Comparison of ENCODE assay signal across 22 mouse cellular contexts in genomic region chr6:117190453-117190852, GRCm38 (mm10). TPM values are rescaled to one million over a fixed set of nuclear protein-coding genes. Genes with fewer than 3 reads are reported as not detected.
DNase-seq lines count a peak whose midpoint lies in the region; ATAC-seq lines count a peak whose summit lies in the region.
"Had no signal": no experiment of that assay in that cellular context is flagged by ENCODE, and none has a peak within 500 bp of the region (broad histone marks: within the 10 kb centered on the region; RNA-seq: fewer than 3 reads in every experiment).

No protein-coding gene starts in this region.

- peak; percentile 79 for ATAC-seq in megakaryocyte, adult 5-6 weeks (ENCODE audit: poor library complexity, severe bottlenecking)
- ATAC-seq: activated CD4-positive, CD25-positive, alpha-beta regulatory T cell, adult 4 months; CD4-positive, CD25-positive, alpha-beta regulatory T cell, adult 4 months; forebrain, embryonic 13.5 days; forebrain, embryonic 15.5 days; forebrain, postnatal 0 days; Patski had no signal

- intact Hi-C loops in heart, postnatal 36 days (cut with DNase I) = no loop called here

- peak; percentile 14 for DNase-seq in heart, adult 11 months
- DNase-seq in heart, postnatal 36 days = no peak
- no peak for DNase-seq in urinary bladder, adult 2 months (ENCODE audit: low spot score)
- DNase-seq in ovary, adult 18-20 months (ENCODE audit: low spot score) = no peak
- DNase-seq: adrenal gland, postnatal 10 days; adrenal gland, postnatal 25 days; B cell, adult 2 months; cerebellum, adult 11 months; cerebellum, adult 18-20 months; cerebellum, adult 8-10 months; cerebellum, adult 9-11 months; cerebellum, postnatal 14 days; cerebellum, postnatal 36 days; forebrain, postnatal 0 days had no signal

RNA-seq across cellular contexts. Expression of gene Cxcl12, which starts 22.1 kb away (rescaled TPM):
- total RNA-seq in heart, postnatal 36 days (2021) = 100 to 1,000 TPM in 1 of 2 experiments, 10 to 100 TPM in 1; 99.5 to 115 TPM
- total RNA-seq in megakaryocyte, adult 5-6 weeks (2015) = 8.8 and 9.7 TPM in 2 replicates
- 9.7 and 12.8 TPM in 2 replicates for total RNA-seq in megakaryocyte, adult 5-6 weeks (2017)
- 250 and 339 TPM in 2 replicates for polyA plus RNA-seq in urinary bladder, adult 2 months (2012; rRNA removed)
- total RNA-seq: CH12.LX had no signal
- polyA plus RNA-seq: activated CD4-positive, CD25-positive, alpha-beta regulatory T cell, adult 4 months; CD4-positive, CD25-positive, alpha-beta regulatory T cell, adult 4 months; G1E had no signal

Comparison
In these comparisons a context has a peak if more than half of its experiments do, and no peak if none do; other contexts are left out.
1. RNA of gene Cxcl12, which starts 22.1 kb away (total RNA-seq): 99.5 to 115 TPM in heart, postnatal 36 days; 8.8 to 12.8 TPM in megakaryocyte, adult 5-6 weeks; every median in the first group is over 4 times any median in the second.